Mouse (Mus musculus) G1E (cell line): ENCODE results near the gene Fam122b.

Source experiments
- CTCF ChIP-seq: IDR thresholded peaks from 2 replicates; pipeline ENCODE4 v1.5.1; 2012; ENCODE audit warnings: low read depth, low read length, inconsistent platforms, mixed read lengths
- GATA1 ChIP-seq: IDR thresholded peaks from 2 replicates; pipeline ENCODE4 v1.6.1; 2012; ENCODE audit warnings: borderline replicate concordance, low read length, inconsistent platforms, mixed read lengths
- POLR2AphosphoS5 ChIP-seq: IDR thresholded peaks from 2 replicates; pipeline ENCODE4 v1.6.1; 2012; ENCODE audit warnings: low read depth, low read length, inconsistent platforms; ENCODE audit not compliant: insufficient replicate concordance
- TAL1 ChIP-seq: conservative IDR thresholded peaks from 2 replicates; pipeline ENCODE4 v1.6.1; 2012; ENCODE audit warnings: low read depth, low read length, inconsistent platforms, mixed read lengths

DNA sequence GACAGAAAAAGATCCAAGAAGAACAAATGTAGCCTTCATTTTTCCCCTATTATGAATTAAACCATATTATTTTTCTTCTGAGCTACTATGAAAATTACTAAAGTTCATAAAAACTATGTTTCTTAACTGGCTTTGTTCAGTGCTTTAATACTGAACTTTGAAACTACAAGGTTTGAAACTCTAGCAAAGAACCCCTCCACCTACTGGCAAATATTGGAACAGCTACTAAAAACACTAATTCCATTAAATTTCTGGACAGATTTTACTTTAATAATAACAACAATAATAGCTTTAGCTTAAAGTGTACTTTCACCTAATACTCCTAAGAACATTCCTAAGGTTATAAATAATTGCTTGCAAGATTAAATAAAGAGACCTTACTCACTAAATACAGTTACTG, 14.4 kb downstream of the Fam122b start:
- TF ChIP-seq TAL1 (no peak), CTCF (no peak), GATA1 (no peak), POLR2AphosphoS5 (no peak)
